30 mouse cellular contexts compared by ENCODE assay signal in genomic region chr11:77411284-77411683, GRCm38 (mm10). TPM values are rescaled to one million over a fixed set of nuclear protein-coding genes. Genes with fewer than 3 reads are reported as not detected.
A peak's percentile ranks its signal among the peaks of the same experiment; 100 is the strongest.
DNase-seq lines count a peak whose midpoint lies in the region; ATAC-seq lines count a peak whose summit lies in the region.
"Had no signal": no experiment of that assay in that cellular context is flagged by ENCODE, and none has a peak within 500 bp of the region (broad histone marks: within the 10 kb centered on the region; RNA-seq: fewer than 3 reads in every experiment).

No protein-coding gene starts in this region.

- no peak overlapping the region for H3K4me3 ChIP-seq in forebrain, embryonic 16.5 days (replicated peaks; ENCODE audit: low read length)
- H3K4me3 ChIP-seq: embryonic facial prominence, embryonic 13.5 days; forebrain, embryonic 10.5 days; forebrain, embryonic 15.5 days; heart, embryonic 15.5 days; hindbrain, embryonic 15.5 days; limb, embryonic 12.5 days; stomach, embryonic 15.5 days had no signal

- no peaks in the 10 kb centered on the region for H3K4me1 ChIP-seq in forebrain, embryonic 16.5 days (replicated peaks; ENCODE audit: control insufficient read depth, insufficient read depth, low read length)
- H3K4me1 ChIP-seq: forebrain, embryonic 10.5 days; forebrain, embryonic 15.5 days; hindbrain, embryonic 15.5 days; stomach, embryonic 15.5 days had no signal

- DNase-seq in heart, adult 11 months: peak; percentile 90
- DNase-seq in heart, adult 18-20 months: no peak
- DNase-seq in spleen, postnatal 36 days (ENCODE audit: low spot score in 2 of 2): peak; percentile 12 to 19
- no peak for DNase-seq in spleen, postnatal 4 days (ENCODE audit: low spot score in 2 of 2)
- peak; percentile 8 for DNase-seq in splenic B cell, adult 2 months (ENCODE audit: low read depth, low spot score)
- DNase-seq in liver: no peak
- DNase-seq: adrenal gland, postnatal 14 days; cerebellum, adult 11-12 months; cerebellum, adult 9-11 months; gastrocnemius, postnatal 10 days; heart, postnatal 4 days; kidney, adult 11 months; kidney, postnatal 14 days; lung, postnatal 36 days; right cerebral cortex, postnatal 4 days had no signal

- H3K36me3 ChIP-seq in splenic B cell, adult 2 months (ENCODE audit: control insufficient read depth, insufficient read depth, low read length, poor library complexity, severe bottlenecking): peaks cover 6% of the 10 kb centered on the region; the same call in 1 of the 2 replicates
- H3K36me3 ChIP-seq in forebrain, embryonic 16.5 days (ENCODE audit: control insufficient read depth, insufficient read depth): 0 out of 2 replicates have a peak, but pooled peaks cover 7% of the 10 kb centered on the region
- H3K36me3 ChIP-seq: forebrain, embryonic 15.5 days; stomach, embryonic 15.5 days had no signal

- no peak overlapping the region for H3K27ac ChIP-seq in forebrain, embryonic 16.5 days (ENCODE audit: low read length)
- H3K27ac ChIP-seq: embryonic facial prominence, embryonic 13.5 days; forebrain, embryonic 10.5 days; forebrain, embryonic 15.5 days; hindbrain, embryonic 15.5 days; limb, embryonic 12.5 days; stomach, embryonic 15.5 days had no signal

- no peaks in the 10 kb centered on the region for H3K27me3 ChIP-seq in splenic B cell, adult 2 months (ENCODE audit: control insufficient read depth, insufficient read depth, low read length, poor library complexity, severe bottlenecking)
- no peaks in the 10 kb centered on the region for H3K27me3 ChIP-seq in forebrain, embryonic 16.5 days (replicated peaks; ENCODE audit: control insufficient read depth, insufficient read depth, low read length)
- H3K27me3 ChIP-seq: embryonic facial prominence, embryonic 13.5 days; forebrain, embryonic 15.5 days; heart, embryonic 15.5 days; hindbrain, embryonic 15.5 days; limb, embryonic 12.5 days; Patski; stomach, embryonic 15.5 days had no signal

- H3K4me2 ChIP-seq in forebrain, embryonic 16.5 days (ENCODE audit: low read length): no peak overlapping the region
- H3K4me2 ChIP-seq: embryonic facial prominence, embryonic 13.5 days; forebrain, embryonic 15.5 days; heart, embryonic 15.5 days; hindbrain, embryonic 15.5 days; limb, embryonic 12.5 days; liver, embryonic 11.5 days; midbrain, embryonic 11.5 days; stomach, embryonic 15.5 days had no signal

- no peak overlapping the region for H3K9ac ChIP-seq in forebrain, embryonic 16.5 days (replicated peaks; ENCODE audit: low read depth, low read length)
- H3K9ac ChIP-seq: embryonic facial prominence, embryonic 13.5 days; forebrain, embryonic 15.5 days; heart, embryonic 15.5 days; hindbrain, embryonic 15.5 days; limb, embryonic 12.5 days; stomach, embryonic 15.5 days had no signal

- H3K9me3 ChIP-seq in forebrain, embryonic 16.5 days (ENCODE audit: control insufficient read depth, low read length): no peaks in the 10 kb centered on the region
- H3K9me3 ChIP-seq: embryonic facial prominence, embryonic 13.5 days; forebrain, embryonic 10.5 days; forebrain, embryonic 15.5 days; G1E; heart, embryonic 15.5 days; hindbrain, embryonic 15.5 days; limb, embryonic 12.5 days; stomach, embryonic 15.5 days had no signal

- peak; percentile 60; the same call in 1 of the 2 replicates for ATAC-seq in granulocyte monocyte progenitor cell, adult 5-6 weeks (replicated peaks; ENCODE audit: poor library complexity, severe bottlenecking)
- ATAC-seq in forebrain, embryonic 16.5 days: no peak
- ATAC-seq: forebrain, embryonic 15.5 days; inflammation-experienced regulatory T-cells, adult 6 months; midbrain, embryonic 16.5 days; Patski had no signal

RNA-seq across cellular contexts. Expression of gene Coro6, which starts 50.9 kb away (rescaled TPM):
- 100 to 1,000 TPM; 207 to 208 TPM for total RNA-seq in heart, adult 18-20 months (2021)
- not detected in 2 replicates for total RNA-seq in granulocyte monocyte progenitor cell, adult 5-6 weeks (2014; fragmentation: Nextera tagmentation)
- total RNA-seq in granulocyte monocyte progenitor cell, adult 5-6 weeks (2017): not detected in 2 replicates
- polyA plus RNA-seq in forebrain, embryonic 16.5 days (2015; fragmentation: Nextera tagmentation; extraction: Ambion mirVana): 0.11 TPM in 1 of 2 replicates, not detected in the other
- polyA plus RNA-seq: G1E; inflammation-experienced regulatory T-cells, adult 6 months; midbrain, embryonic 11.5 days had no signal

Comparison
In these comparisons a context has a peak if more than half of its experiments do, and no peak if none do; other contexts are left out.
1. DNase-seq: peak in heart, adult 11 months (single experiment), spleen, postnatal 36 days (2 of 2) and splenic B cell, adult 2 months (single experiment); none in heart, adult 18-20 months (0 of 2), spleen, postnatal 4 days (0 of 2) and liver (single experiment).
2. RNA of gene Coro6, which starts 50.9 kb away (total RNA-seq): 207 to 208 TPM in heart, adult 18-20 months; not detected in granulocyte monocyte progenitor cell, adult 5-6 weeks; every median in the first group is over 100 times any median in the second.